Mouse (Mus musculus): ENCODE data around the gene Ptrhd1.

GRCm38 (mm10) chr12:4279878-4280277, 46.1 kb downstream of the Ptrhd1 start:
- no peak for TF ChIP-seq CTCF (IDR thresholded peaks at IDR 0.05; ENCODE audit: insufficient read depth, low read depth, low read length)
- no peak for TF ChIP-seq POLR2A (IDR thresholded peaks at IDR 0.05; ENCODE audit: insufficient read depth, low read depth, low read length)

Measured in olfactory bulb, adult 2 months (tissue).